Mouse (Mus musculus): Measurements from ENCODE around the gene Lck. TPM values are rescaled to one million over a fixed set of nuclear protein-coding genes. Genes with fewer than 3 reads are reported as not detected.
A peak's percentile ranks its signal among the peaks of the same experiment; 100 is the strongest.
"Not testable (repeated sequence)": the region's sequence is repeated elsewhere in the genome, so short reads cannot be mapped to it uniquely, and the experiment has no call there.

Lck gene
- total RNA-seq, 2 experiments from 2014 or later: 0.37 to 0.44 TPM

GRCm38 (mm10) chr4:129561184-129561583, 12.3 kb downstream of the Lck start:
- intact Hi-C loops (cut with DNase I; ENCODE audit: low total_unique reads): no loop called here
- no peak for DNase-seq

GRCm38 (mm10) chr4:129558321-129558955, 15.0 kb downstream of the Lck start:
- DNase-seq: no peak
- intact Hi-C loops (cut with DNase I; ENCODE audit: low total_unique reads): no loop called here

- DNase-seq: no peak
- intact Hi-C loops (cut with DNase I; ENCODE audit: low total_unique reads): no loop called here
Measured at GRCm38 (mm10) chr4:129557256-129557808, 16.1 kb downstream of the Lck start.

GRCm38 (mm10) chr4:129556532-129557223, 16.8 kb downstream of the Lck start:
- peak; percentile 91 for DNase-seq
- intact Hi-C loops (cut with DNase I; ENCODE audit: low total_unique reads): no loop called here

- intact Hi-C loops (cut with DNase I; ENCODE audit: low total_unique reads): no loop called here
- DNase-seq: no peak
Measured at GRCm38 (mm10) chr4:129555862-129556531, 17.4 kb downstream of the Lck start.

GRCm38 (mm10) chr4:129555421-129555861, 18.0 kb downstream of the Lck start:
- intact Hi-C loops (cut with DNase I; ENCODE audit: low total_unique reads): no loop called here
- DNase-seq: no peak

- intact Hi-C loops (cut with DNase I; ENCODE audit: low total_unique reads); DNase-seq: not testable (repeated sequence)
Measured at GRCm38 (mm10) chr4:129554512-129554911, 18.9 kb downstream of the Lck start.

GRCm38 (mm10) chr4:129550295-129550694, 23.1 kb downstream of the Lck start:
- DNase-seq: no peak
- intact Hi-C loops (cut with DNase I; ENCODE audit: low total_unique reads): no loop called here

GRCm38 (mm10) chr4:129549306-129549705, 24.1 kb downstream of the Lck start:
- DNase-seq: no peak
- intact Hi-C loops (cut with DNase I; ENCODE audit: low total_unique reads): loop anchor here (10.0 kb wide), 1 partner anchor 65 kb away; the partner anchor contains the start of genes Dcdc2b and Iqcc

GRCm38 (mm10) chr4:129547631-129548030, 25.8 kb downstream of the Lck start:
- intact Hi-C loops (cut with DNase I; ENCODE audit: low total_unique reads): loop anchor here (10.0 kb wide), 1 partner anchor 67 kb away; the partner anchor contains the start of genes Dcdc2b and Iqcc
- not testable (repeated sequence) for DNase-seq

- intact Hi-C loops (cut with DNase I; ENCODE audit: low total_unique reads): loop anchor here (10.0 kb wide), 1 partner anchor 71 kb away; the partner anchor contains the start of genes Dcdc2b and Iqcc
Measured at GRCm38 (mm10) chr4:129544106-129544505, 29.3 kb downstream of the Lck start.

GRCm38 (mm10) chr4:129542592-129543141, 30.8 kb downstream of the Lck start, which contains the start of gene Hdac1:
Hdac1 (minus strand) TSS chr4:129542713.
- DNase-seq: peak; percentile 99

More at GRCm38 (mm10) chr4:129544106-129544505, 29.3 kb downstream of the Lck start:
- DNase-seq: no peak

GRCm38 (mm10) chr4:129541868-129542591, 31.4 kb downstream of the Lck start:
- no peak for DNase-seq
- intact Hi-C loops (cut with DNase I; ENCODE audit: low total_unique reads): loop anchor here (10.0 kb wide), 1 partner anchor 73 kb away; the partner anchor contains the start of genes Dcdc2b and Iqcc

More at GRCm38 (mm10) chr4:129542592-129543141, 30.8 kb downstream of the Lck start, which contains the start of gene Hdac1:
- intact Hi-C loops (cut with DNase I; ENCODE audit: low total_unique reads): loop anchor here (10.0 kb wide), 1 partner anchor 72 kb away; the partner anchor contains the start of genes Dcdc2b and Iqcc

- intact Hi-C loops (cut with DNase I; ENCODE audit: low total_unique reads): loop anchor here (10.0 kb wide), 1 partner anchor 75 kb away; the partner anchor contains the start of genes Dcdc2b and Iqcc
- DNase-seq: peak; percentile 13
Measured at GRCm38 (mm10) chr4:129540012-129540411, 33.4 kb downstream of the Lck start.

GRCm38 (mm10) chr4:129528901-129529300, 44.5 kb downstream of the Lck start:
- DNase-seq; intact Hi-C loops (cut with DNase I; ENCODE audit: low total_unique reads): not testable (repeated sequence)

GRCm38 (mm10) chr4:129525889-129526288, 47.6 kb downstream of the Lck start:
- DNase-seq: no peak
- intact Hi-C loops (cut with DNase I; ENCODE audit: low total_unique reads): no loop called here

- no peak for DNase-seq
- intact Hi-C loops (cut with DNase I; ENCODE audit: low total_unique reads): no loop called here
Measured at GRCm38 (mm10) chr4:129525338-129525737, 48.1 kb downstream of the Lck start.

GRCm38 (mm10) chr4:129518519-129518918, 54.9 kb downstream of the Lck start:
- no peak for DNase-seq
- intact Hi-C loops (cut with DNase I; ENCODE audit: low total_unique reads): no loop called here
